Mouse (Mus musculus) lung, adult 18-20 months (tissue): Measurements from ENCODE around the gene 1700021F05Rik.
"Not testable (repeated sequence)": the region's sequence is repeated elsewhere in the genome, so short reads cannot be mapped to it uniquely, and the experiment has no call there.

ENCODE experiments used
- DNase-seq, 2 experiments: peaks; one replicate each; pipeline ENCODE4 v3.0.0; 2022; ENCODE audit warnings: mixed read lengths in 2 of 2

Gene 1700021F05Rik

GRCm38 (mm10) chr10:43537652-43538051, 3.1 kb downstream of the 1700021F05Rik start:
- no peak for DNase-seq

- no peak for DNase-seq
Measured at GRCm38 (mm10) chr10:43534382-43534781, 6.4 kb downstream of the 1700021F05Rik start.

- no peak for DNase-seq
Measured at GRCm38 (mm10) chr10:43527283-43528269, 13.2 kb downstream of the 1700021F05Rik start.

DNA sequence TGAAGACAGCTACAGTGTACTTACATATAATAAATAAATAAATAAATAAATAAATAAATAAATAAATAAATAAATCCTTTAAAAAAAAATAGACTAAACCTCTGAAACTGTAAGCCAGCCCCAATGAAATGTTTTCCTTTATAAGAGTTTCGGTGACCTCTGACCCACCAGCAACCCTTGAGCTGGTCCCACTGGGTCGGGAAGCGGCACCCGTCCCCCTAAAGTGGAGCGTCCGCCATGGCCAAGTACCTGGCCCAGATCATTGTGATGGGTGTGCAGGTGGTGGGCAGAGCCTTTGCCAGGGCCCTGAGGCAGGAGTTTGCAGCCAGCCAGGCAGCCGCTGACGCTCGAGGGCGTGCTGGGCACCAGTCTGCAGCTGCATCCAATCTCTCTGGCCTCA, 16.9 kb downstream of the 1700021F05Rik start, which contains the start of gene Gm9803:
Gene Gm9803 (plus strand): TSS at position 154 of the 400 bp plus-strand sequence.
- not testable (repeated sequence) for DNase-seq

DNA sequence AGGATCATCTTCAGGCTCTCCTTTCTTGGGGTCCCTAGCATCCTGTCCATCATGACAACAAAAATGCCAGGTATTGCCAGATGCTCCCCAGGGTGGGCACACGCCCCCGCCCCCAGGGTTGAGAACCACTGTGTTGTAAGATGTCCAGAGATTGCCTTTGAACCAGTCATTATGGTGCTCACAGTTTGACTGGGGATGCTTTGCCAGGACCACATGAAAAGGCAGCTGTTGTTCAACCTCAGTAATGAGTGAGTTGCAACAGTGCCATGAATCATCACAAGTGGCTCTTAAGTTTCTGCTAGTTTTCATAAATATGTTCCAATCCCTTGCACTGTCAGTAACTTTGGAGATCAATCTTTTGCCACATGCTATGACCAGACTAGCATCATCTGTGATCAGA, 20.8 kb downstream of the 1700021F05Rik start:
- DNase-seq: peak in 1 of 2 experiments; percentile 26

DNA sequence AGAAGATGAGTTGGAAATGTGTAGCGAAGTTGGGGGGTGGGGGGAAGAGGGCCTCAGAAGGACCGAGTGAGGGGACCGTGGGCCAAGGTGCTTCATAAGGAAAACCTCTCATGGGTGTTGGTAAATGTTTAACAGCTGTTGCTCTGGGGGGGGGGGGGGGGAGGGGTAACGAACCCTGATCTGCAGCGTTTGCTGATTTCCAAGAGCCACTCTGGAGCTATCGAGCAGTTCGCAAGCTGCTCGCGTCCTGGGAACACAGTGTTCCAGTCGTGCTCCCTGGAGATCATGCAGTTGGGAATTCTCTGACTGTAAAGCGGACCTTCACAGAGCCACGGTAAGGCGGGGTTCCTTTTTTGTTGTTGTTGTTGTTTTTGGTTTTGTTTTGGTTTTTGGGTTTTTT, 22.4 kb downstream of the 1700021F05Rik start:
- peak; percentile 14 to 48 for DNase-seq

DNA sequence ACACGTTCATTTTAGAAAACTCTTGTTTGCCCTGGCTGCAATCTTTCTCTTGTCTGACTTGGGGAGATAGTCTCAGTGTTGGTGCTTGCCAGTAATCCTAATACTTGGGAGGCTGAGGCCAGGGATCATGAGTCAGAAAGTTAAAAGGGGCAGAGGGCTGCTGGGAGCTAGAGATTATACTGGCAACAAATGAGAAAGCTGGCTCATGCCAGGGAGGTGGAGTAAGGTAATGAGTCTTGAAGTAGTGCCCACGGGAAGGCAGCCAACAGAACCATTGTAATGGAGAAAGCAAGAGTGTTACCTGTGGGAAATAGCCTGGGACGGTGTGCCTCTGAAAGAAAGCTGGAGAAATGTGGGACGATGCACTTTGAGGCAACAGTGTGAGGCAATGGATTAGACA, 23.0 kb downstream of the 1700021F05Rik start:
- DNase-seq: peak; percentile 81 to 85

GRCm38 (mm10) chr10:43516992-43517660, 23.7 kb downstream of the 1700021F05Rik start:
- DNase-seq: no peak

- no peak for DNase-seq
Measured at GRCm38 (mm10) chr10:43512976-43513375, 27.8 kb downstream of the 1700021F05Rik start.

- DNase-seq: no peak
Measured at GRCm38 (mm10) chr10:43509228-43509627, 31.6 kb downstream of the 1700021F05Rik start.

DNA sequence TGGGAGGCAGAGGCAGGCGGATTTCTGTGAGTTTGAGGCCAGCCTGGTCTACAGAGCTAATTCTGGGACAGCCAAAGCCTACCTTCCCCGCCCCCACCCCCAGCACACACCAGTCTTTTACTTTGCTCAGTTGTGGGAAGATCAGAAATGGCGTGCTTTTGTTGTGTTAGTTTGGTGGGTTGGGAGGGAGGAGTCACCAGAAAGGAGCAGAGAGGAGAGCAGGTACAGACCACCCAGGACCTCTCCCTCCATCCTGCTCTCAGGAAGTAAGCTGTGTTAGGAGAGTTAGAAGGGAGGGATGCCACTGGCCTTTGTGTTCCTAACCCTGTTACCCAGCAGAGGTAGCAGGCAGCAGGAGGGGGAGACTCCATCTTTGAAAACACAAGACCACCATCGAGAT, 33.7 kb downstream of the 1700021F05Rik start:
- no peak for DNase-seq

GRCm38 (mm10) chr10:43504291-43504690, 36.5 kb downstream of the 1700021F05Rik start:
- no peak for DNase-seq

DNA sequence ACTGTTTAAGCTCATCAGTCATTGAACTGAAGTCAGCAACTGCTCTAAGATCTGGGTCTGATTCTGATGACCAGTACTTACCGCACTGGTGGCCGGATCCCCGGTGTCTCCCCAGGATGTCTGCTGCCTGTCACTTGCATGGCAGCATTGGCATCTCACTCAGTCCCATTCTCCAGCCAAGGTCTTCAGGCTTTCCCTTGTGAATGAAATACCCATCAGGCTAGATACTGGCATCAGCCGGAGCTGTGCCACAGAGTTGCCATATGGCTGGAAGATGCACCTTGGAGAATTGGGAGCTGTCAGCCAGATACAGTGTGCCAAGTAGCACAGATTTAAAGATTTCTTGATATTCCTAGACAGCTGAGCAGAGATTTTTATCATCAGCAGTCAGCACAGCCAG, 38.2 kb downstream of the 1700021F05Rik start:
- no peak for DNase-seq

DNA sequence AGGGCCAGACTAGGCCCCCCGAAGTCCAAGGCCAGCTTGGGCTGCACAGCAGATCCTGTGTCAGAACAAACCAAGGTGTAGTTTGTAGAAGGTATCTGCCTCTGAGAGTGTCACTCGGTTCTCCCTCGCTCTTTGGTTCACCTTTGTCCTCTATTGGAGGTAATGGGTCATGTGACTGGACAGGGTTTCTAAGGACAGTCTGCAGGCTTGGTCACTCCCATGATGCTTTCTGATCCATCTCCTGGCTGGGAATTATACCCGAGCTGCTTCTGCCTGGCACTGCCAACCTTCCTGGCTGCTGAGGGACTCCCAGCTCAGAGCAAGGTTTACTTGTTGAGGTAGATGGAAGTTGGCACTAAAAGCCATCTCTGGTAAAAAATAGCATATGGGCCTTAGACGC, 49.9 kb downstream of the 1700021F05Rik start:
- DNase-seq: no peak

DNA sequence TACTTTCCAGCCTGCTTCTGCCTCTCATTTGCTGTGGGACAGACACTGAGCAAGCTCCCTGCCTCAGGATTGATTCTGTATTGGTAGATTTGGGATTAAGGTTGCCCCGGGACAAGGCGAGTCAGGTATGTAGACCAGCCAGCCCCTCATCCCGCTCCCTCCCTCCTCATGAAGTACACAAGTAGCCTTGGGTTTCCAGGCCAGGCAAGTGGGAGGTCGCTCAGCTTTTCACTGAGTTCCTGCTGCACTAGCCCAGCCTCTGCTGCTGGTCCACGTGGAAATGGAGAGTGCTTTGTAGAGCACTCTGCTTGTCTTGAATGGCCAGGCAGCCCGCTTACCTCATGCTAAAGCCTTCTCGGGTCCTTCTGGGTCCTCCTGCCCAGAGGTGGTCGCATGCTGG, 50.8 kb downstream of the 1700021F05Rik start:
- DNase-seq: peak in 1 of 2 experiments; percentile 21

DNA sequence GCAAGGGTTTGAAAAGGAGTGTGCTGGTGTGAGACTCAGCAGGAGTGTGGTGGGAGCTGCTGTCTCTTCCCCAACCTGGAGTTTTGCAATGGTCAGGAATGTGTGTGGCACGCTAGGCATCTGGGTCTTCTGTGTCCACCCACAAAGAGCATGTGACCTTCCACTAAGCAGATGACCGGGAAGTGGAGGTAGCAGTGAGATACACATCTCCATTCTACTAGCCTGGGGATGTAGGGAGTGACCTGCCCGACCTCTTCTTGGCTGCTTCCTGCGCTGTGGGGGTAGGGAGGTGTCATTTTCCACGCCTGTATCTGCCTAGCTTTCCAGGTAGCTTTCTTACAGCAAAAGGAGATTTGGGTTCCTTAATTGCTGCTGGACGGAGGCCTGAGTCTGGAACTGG, 51.2 kb downstream of the 1700021F05Rik start:
- peak; percentile 36 to 39 for DNase-seq

DNA sequence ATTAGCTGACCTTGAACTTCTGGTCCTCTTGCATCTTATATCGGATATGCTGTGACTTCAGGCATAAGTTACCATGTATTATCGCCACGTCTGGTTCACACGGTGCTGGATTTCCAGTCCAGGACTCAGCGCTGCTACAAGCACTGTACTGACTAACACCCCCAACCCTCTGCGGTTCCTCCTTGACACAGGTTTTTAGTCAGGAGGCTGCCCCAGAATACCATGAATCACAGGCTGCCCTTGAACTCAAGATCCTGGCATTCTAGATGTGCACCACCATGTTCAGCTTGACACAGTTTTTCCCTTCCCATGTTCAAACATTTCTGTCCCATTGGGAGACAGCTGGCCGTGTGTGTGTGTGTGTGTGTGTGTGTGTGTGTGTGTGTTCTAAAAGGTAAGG, 51.7 kb downstream of the 1700021F05Rik start:
- no peak for DNase-seq

DNA sequence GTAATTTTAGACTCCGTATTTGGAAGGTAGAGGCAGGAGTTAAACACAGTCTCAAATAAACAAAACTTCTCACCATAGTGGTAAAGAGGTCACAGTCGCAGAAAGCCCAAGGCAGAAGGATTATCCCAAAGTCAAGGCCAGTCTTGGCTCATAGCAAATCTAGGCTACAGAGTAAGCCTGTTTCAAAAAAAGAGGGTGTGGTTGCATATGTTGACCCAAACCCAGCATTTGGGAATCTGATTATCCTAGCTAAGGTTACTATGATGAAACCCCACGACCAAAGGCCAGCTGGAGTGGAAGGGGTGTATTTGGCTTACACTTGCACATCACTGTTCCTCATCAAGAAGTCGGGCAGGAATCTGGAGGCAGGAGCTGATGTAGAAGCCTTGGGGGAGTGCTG, 52.5 kb downstream of the 1700021F05Rik start:
- no peak for DNase-seq

DNA sequence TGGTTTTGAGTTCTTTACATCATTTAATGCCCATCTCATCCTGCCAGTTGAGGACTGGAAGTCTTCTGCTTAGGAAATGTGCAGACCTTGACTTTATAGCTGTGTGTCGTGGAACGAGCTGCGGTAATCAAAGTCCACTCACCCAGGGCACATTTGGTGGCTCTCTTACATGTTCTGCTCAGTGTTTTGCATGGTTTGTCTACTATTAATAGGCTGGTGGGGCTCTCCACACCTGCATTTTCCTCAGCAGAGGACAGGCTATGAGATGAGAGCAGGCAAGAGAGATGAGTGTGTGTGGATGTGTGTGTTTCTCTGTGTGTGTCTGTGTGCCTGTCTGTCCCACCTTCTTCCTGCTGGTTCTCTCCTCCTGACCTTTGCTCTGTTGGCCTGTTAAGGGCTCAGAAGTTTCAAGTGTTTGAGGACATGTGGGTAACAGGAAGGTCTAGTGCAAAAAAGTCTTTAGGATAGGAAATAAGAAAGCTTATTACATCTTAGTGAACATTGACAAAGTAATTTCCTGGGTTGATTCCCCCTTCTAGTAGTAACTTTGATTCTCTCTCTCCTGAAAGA, 53.3 kb downstream of the 1700021F05Rik start:
- DNase-seq: no peak

DNA sequence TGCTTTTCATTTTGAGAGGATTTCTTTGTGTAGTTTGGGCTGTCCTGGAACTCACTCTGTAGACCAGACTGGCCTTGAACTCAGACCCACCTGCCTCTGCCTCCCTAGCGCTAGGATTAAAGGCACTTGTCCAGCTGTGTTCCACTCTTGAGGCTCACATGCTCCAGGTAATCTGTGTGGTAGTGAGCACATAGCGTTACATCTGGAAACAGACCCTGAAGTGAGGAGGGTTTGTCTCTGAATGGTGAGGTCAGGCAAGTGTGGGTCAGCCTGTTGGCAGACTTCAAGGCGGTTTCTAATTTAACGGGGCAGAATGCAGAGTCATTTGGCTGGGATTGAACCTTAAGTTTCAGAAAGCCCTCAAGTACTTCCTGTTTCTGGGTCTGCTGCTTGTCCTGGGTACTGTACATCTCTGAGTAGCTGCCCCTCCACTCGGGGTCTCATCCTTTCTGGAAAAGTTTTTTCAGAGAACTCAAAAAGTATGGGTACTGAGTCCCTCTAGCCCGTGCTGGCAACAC, 55.0 kb downstream of the 1700021F05Rik start:
- DNase-seq: no peak

- DNase-seq: peak in 1 of 2 experiments; percentile 14
Measured at GRCm38 (mm10) chr10:43483426-43483995, 57.3 kb downstream of the 1700021F05Rik start.

GRCm38 (mm10) chr10:43482021-43482420, 58.8 kb downstream of the 1700021F05Rik start:
- DNase-seq: no peak

DNA sequence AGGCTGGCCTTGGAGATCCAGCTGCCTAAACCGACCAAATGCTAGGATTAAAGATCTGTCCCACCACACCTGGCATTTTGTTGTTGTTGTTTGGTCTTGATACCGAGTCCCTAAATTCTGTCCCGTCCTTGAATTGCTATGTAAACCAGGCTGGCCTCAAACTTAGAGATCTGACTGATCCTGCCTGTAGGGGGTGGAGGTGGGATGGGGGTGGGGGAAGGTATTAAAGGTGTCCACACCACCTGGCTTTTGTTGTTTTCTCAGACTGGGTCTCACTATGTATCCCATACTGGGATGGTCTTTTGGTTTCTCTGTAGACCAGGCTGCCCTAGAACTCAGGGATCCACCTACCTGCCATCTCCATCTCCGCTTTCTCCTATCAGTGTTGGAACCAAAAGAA, 59.6 kb downstream of the 1700021F05Rik start:
- DNase-seq: no peak
